Mouse (Mus musculus) heart, postnatal 25 days (tissue): ENCODE measurements around the gene Clrn2. TPM values are rescaled to one million over a fixed set of nuclear protein-coding genes. Genes with fewer than 3 reads are reported as not detected.
"Not testable (repeated sequence)": the region's sequence is repeated elsewhere in the genome, so short reads cannot be mapped to it uniquely, and the experiment has no call there.

Experiments
- DNase-seq: peaks from one replicate; pipeline ENCODE4 v3.0.0; 2022; ENCODE audit warnings: low spot score
- intact Hi-C: fragments of 180-260 bp; cut with DNase I; formaldehyde crosslinking; loops from one replicate; pipeline ENCODE4 v1.15.1; 2025
- total RNA-seq, 2 experiments: library from RNA; stranded (reverse); gene quantifications; 2 replicates each; pipeline ENCODE4 v1.2.3; 2021

The Clrn2 gene
- total RNA-seq = not detected

DNA sequence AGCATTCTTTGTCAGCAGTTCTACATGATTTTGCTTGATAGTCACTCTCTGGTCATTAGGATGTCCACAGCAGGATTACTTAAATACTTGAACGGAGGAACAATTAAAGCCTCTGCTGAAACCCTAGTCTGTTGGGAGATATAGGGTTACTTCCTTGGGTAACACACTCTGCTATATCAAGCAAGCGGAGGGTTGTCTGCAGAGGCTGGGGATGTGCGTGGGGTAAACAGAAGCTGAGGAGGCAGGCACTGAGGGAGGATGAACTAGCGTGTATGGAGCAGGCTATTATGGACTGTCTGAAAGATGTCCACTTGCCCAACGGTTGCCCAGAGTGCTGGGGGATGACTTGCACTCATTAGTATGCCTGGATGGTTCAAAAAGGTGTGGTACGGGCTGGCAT is at the start of gene Clrn2:
Gene Clrn2, plus strand, starts transcription at position 301 of the 400 bp plus-strand sequence.
- intact Hi-C loops = no loop called here
- no peak for DNase-seq

DNA sequence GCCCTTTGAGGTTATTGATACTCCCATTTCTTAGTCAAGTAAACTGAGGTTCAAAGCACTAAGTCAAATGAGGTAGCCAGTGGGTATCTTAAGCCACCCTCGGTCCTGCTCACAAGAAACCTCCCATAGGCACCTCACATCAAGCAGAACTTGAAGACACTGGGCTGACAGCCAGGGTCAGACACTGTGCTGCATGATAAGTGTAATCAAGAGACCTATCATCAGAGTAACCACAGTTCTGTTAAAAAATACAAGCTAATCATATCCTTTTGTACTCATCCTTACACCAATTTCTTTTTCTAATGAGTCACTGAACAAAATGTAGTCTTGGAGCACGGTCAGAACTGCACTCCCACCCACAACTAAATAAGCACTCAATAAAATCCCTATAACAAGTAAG is 47.4 kb upstream of the Clrn2 start:
- DNase-seq = no peak
- intact Hi-C loops = loop anchor here (10.0 kb wide), 2 partner anchors 571 to 931 kb away; no protein-coding TSS in a partner anchor

GRCm38 (mm10) chr5:45416478-45416877 is 37.1 kb upstream of the Clrn2 start:
- intact Hi-C loops = no loop called here
- no peak for DNase-seq

DNA sequence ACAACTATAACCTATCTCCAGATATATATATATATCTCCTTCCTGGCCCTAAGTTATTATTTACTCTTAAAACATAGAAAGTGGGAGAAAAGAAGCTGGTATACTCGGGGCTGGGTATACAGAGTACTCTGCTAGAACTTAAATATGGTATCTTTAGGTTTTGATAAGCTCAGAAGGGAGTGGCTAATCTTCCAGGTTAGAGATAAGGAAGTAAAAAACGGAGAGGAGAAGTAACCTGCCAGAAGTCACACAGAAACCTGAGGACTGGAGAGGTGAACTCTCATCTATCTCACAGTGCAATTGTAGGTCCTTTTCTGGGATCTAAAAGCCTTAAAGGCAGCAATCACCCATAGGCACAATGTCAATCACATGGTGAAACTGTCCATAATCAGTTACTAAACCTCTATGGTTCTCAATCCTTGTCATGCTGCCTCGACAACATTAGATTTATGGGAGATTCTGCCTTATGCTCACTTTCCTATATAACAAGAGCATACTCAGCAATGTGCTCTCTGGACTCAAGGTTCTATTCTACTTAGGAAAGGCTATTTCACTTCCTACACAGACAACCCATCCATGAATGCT is 35.6 kb upstream of the Clrn2 start:
- intact Hi-C loops = no loop called here
- DNase-seq = no peak

DNA sequence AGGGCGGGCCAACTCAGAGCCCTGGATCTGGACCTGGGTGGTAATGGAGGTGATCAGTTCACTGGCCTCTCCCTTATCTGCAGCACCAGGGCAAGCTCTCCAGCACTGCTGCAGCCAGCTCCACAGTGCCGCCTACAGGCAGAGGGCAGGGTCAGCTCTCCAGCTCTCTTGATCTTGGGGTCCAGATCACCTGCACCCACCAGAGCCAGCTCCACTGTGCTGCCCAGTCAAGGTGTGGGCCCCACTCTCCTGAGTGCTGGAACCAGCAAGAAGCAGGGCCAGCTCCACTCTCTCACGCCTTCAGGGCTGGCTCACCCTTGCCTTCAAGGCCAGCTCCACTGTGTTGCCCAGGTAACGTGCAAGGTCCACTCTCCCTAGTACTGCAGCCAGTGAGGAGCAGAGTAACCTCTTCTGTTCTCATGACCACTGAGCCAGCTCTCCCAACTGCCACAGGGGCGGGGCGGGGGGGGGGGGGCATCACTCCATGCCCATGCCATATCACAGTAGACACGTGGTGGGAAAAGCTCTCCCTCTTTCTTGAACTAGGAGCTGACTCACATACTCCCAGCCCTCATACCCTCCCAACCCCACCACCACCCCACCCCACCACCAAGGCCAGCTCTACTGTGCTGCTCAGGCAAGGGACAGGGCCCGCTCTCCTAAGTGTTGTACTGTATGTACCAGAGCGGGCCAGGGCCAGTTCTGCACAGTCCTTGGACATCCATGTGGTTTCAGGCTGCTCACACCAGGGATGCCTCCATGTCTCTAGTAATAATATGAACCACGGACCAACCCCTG is 33.5 kb upstream of the Clrn2 start:
- intact Hi-C loops = loop anchor here (5.0 kb wide), 1 partner anchor 1118 kb away; no protein-coding TSS in a partner anchor

GRCm38 (mm10) chr5:45421881-45422844 is 31.4 kb upstream of the Clrn2 start:
- DNase-seq = no peak
- intact Hi-C loops = loop anchor here (5.0 kb wide), 1 partner anchor 1120 kb away; no protein-coding TSS in a partner anchor

More for the DNA sequence above, 33.5 kb upstream of the Clrn2 start:
- no peak for DNase-seq

GRCm38 (mm10) chr5:45424021-45424886 is 29.3 kb upstream of the Clrn2 start:
- intact Hi-C loops = loop anchor here (2.0 to 5.0 kb wide), 2 partner anchors 1122 to 1139 kb away; no protein-coding TSS in a partner anchor
- DNase-seq = no peak

DNA sequence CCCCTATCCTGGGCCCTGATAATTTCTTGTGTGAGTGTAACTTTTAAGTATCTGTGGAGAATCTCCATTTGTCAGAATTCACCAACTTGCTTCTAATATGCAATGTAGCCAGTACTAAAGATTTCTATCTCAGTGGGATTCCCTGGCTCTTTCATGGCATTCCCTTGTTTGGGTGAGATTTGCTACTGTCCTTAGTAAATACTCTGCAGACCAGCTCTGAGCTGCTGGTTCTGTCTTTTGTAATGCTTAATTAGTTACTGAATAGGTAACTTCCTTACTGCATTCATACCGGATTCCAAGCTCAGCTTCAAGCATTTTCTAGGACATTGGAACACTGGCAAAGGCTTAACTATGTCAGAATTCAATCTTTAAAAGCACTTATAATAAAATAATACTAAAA is 27.8 kb upstream of the Clrn2 start:
- intact Hi-C loops = loop anchor here (2.0 kb wide), 1 partner anchor 1141 kb away; no protein-coding TSS in a partner anchor
- not testable (repeated sequence) for DNase-seq

DNA sequence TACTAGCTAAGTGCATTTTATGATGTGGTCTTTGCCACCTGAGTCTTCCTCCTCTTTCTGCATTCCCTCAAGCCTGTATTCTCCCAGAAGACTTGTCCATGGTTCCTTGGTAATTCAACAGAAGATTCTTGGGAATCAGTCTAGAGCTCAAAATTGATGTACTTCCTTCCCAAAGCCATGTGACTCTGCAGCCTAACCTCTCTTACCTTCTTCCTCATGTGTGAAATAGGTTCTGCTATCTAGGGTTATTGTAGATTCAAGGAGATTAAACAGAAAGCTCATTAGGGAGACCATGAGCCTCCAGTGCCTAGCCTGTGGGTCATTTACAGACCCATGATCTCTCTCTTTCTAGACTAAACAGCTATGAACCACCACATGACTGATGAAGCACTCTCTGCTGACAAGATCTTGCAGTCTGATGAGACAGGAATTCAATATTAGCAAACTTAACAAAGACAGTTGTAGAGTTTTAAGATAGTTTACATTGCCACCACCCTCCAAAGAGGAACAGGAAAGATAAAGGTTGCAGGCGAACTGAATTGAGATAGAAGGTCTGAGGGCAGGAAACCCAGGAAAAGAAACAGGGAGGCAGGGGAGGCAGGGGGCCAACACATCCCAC is 27.0 kb upstream of the Clrn2 start:
- intact Hi-C loops = no loop called here
- DNase-seq = no peak

DNA sequence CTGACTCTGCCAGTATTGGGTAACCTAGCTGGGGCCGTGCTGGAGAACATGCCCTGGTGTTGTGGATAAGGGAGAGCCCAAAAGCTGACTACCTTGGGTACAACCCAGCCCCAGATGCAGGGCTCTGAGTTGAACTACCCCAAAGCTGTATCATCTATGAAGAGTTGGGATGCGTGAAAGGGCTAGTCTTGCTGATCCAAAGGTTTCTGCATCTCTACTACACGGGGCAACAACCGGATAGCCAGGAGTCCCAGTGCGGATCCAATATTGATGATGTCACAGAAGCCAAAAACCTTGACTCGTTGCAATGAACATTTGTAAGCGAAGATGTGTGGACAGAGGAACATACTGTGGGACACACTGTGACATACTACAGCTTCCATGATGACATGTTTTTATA is 25.7 kb upstream of the Clrn2 start:
- intact Hi-C loops = no loop called here
- DNase-seq = no peak

DNA sequence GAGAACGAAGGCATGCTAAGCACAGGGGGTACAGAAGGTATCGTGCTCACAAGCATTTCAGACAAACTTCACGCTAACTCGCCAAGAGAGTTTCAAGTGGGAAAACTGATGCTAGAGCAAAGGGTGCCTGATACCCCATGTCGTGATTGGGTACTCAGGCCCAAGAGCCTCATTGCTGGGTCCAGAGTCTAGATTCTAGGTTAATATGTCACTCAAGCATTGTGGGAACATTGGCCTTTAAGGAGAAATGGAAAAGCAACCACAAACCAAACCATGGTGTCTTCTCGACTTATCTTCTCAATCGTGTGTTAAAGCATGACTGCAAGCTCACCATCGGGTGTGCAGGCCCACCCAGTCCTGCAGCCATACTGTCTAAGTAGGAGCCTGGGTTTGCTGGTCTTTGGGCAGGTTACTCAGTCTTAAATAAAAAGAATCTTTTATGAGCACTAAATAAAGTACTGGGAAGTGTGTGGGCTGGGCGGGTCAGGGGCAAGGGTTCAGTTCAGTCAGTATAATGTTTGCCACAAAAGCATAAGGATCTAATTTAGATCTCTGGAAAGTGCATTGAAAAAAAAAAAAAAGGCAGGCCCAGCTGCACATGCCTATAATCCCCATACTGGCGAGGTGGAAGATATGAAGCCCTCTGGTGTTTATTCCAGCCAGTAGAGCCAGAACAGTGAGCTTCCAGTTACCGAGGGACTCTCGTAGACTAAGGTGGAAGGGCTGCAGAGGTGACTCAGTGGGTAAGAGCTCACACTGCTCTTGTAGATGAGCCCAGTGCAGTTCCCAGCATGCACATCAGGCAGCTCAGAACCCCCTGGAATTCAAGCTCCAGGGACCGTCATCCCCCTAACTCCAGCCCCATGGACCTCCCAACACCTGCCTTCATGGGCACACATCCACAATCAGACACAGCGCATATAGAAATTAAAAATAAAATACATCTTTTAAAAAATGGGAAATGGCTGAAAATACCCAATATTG is 17.3 kb upstream of the Clrn2 start:
- no peak for DNase-seq
- intact Hi-C loops = no loop called here

GRCm38 (mm10) chr5:45437826-45438225 is 15.7 kb upstream of the Clrn2 start:
- intact Hi-C loops = no loop called here
- DNase-seq = no peak

GRCm38 (mm10) chr5:45438301-45438700 is 15.2 kb upstream of the Clrn2 start:
- intact Hi-C loops = no loop called here
- DNase-seq = no peak

GRCm38 (mm10) chr5:45441124-45441523 is 12.4 kb upstream of the Clrn2 start:
- intact Hi-C loops = no loop called here
- DNase-seq = no peak

- no peak for DNase-seq
- intact Hi-C loops = no loop called here
Observed at GRCm38 (mm10) chr5:45441745-45442144, 11.8 kb upstream of the Clrn2 start.

DNA sequence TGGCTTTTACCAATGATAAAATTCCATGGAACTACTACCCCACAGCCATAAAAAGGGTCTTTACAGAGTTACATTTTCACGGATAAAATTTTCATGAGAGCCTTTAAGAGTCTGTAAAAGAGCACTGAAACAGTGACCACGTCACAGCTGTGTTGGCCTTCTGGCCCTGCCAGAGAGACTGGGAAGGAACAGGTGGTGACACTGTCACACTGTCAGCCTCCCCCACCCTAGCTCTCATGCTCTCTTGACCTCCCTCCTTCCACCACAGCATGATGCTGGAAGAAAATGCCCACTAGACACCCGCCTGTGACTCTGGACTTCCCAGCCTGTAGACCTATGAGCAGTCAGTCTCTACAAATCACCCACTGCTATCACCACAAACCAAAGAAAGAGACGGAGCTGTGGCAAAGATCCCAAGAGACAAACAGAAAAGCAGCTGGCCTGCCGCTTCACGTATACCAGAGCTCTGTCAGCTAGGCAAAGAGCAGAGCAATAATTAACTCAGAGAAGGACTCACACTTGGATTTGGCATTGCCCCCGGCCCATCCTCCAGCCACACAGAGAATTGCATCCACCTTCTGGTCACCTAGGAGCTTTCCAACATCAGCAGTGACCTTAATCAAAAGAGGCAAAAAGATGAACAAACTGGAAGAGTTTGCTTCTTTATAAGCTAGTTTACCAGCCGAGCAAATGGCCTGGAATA is 9.3 kb upstream of the Clrn2 start:
- intact Hi-C loops = no loop called here

GRCm38 (mm10) chr5:45448676-45449075 is 4.9 kb upstream of the Clrn2 start:
- no peak for DNase-seq
- intact Hi-C loops = loop anchor here (5.0 kb wide), 1 partner anchor 1221 kb away; the partner anchor contains the start of gene Tapt1

More for the DNA sequence above, 9.3 kb upstream of the Clrn2 start:
- no peak for DNase-seq
